Mouse (Mus musculus): ENCODE data around the gene Armc7. TPM values are rescaled to one million over a fixed set of nuclear protein-coding genes. Genes with fewer than 3 reads are reported as not detected.

Armc7 gene
- polyA plus RNA-seq, 1 experiment from 2014 or later: 7.6 TPM

GRCm38 (mm10) chr11:115461846-115462242, 13.6 kb upstream of the Armc7 start:
- no peaks in the 10 kb centered on the region for H3K36me3 ChIP-seq (ENCODE audit: control insufficient read depth, insufficient read depth, low read length)
- no peak overlapping the region for H3K4me3 ChIP-seq (ENCODE audit: low read depth, low read length)
- WGBS: 68% methylated on average over 5 of the region's 5 CpGs
- ATAC-seq (ENCODE audit: low read depth) (no peak), DNase-seq (ENCODE audit: low spot score) (no peak)
- H3K4me2 ChIP-seq (ENCODE audit: low read depth, low read length): no peak overlapping the region
- H3K4me1 ChIP-seq (ENCODE audit: control insufficient read depth, insufficient read depth, low read length): peaks cover 1% of the 10 kb centered on the region; the same call in 1 of the 2 replicates
- H3K27ac ChIP-seq (replicated peaks; ENCODE audit: low read depth, low read length): no peak overlapping the region
- H3K9me3 ChIP-seq (ENCODE audit: control insufficient read depth, low read length): no peaks in the 10 kb centered on the region
- H3K9ac ChIP-seq (ENCODE audit: low read depth, low read length): no peak overlapping the region
- no peaks in the 10 kb centered on the region for H3K27me3 ChIP-seq (replicated peaks; ENCODE audit: control insufficient read depth, insufficient read depth, low read length)

GRCm38 (mm10) chr11:115462243-115462891, 13.1 kb upstream of the Armc7 start, which contains the start of gene Slc16a5:
Gene Slc16a5, plus strand, starts transcription at chr11:115462474.
- Histone ChIP-seq H3K4me1 (ENCODE audit: control insufficient read depth, insufficient read depth, low read length) (peaks cover 4% of the 10 kb centered on the region; the same call in 1 of the 2 replicates), H3K4me2 (ENCODE audit: low read depth, low read length) (no peak within 1 kb of the TSS), H3K36me3 (ENCODE audit: control insufficient read depth, insufficient read depth, low read length) (no peaks in the 10 kb centered on the region), H3K9ac (ENCODE audit: low read depth, low read length) (no peak within 1 kb of the TSS), H3K9me3 (ENCODE audit: control insufficient read depth, low read length) (no peaks in the 10 kb centered on the region), H3K4me3 (ENCODE audit: low read depth, low read length) (no peak within 1 kb of the TSS), H3K27me3 (replicated peaks; ENCODE audit: control insufficient read depth, insufficient read depth, low read length) (no peaks in the 10 kb centered on the region), H3K27ac (replicated peaks; ENCODE audit: low read depth, low read length) (no peak within 1 kb of the TSS)
- WGBS: 80% methylated on average over 15 of the region's 16 CpGs
- DNase-seq (ENCODE audit: low spot score): no peak
- peak; percentile 42; the same call in 1 of the 2 replicates for ATAC-seq (ENCODE audit: low read depth)

GRCm38 (mm10) chr11:115463397-115463796, 12.1 kb upstream of the Armc7 start:
- Histone ChIP-seq H3K27ac (replicated peaks; ENCODE audit: low read depth, low read length) (no peak overlapping the region), H3K9ac (ENCODE audit: low read depth, low read length) (no peak overlapping the region), H3K4me3 (ENCODE audit: low read depth, low read length) (no peak overlapping the region), H3K4me1 (ENCODE audit: control insufficient read depth, insufficient read depth, low read length) (peaks cover 4% of the 10 kb centered on the region; the same call in 1 of the 2 replicates), H3K4me2 (ENCODE audit: low read depth, low read length) (no peak overlapping the region), H3K27me3 (replicated peaks; ENCODE audit: control insufficient read depth, insufficient read depth, low read length) (no peaks in the 10 kb centered on the region), H3K36me3 (ENCODE audit: control insufficient read depth, insufficient read depth, low read length) (no peaks in the 10 kb centered on the region), H3K9me3 (ENCODE audit: control insufficient read depth, low read length) (no peaks in the 10 kb centered on the region)
- DNase-seq (ENCODE audit: low spot score): no peak
- ATAC-seq (ENCODE audit: low read depth): no peak
- WGBS: 61% methylated on average over 11 of the region's 11 CpGs

GRCm38 (mm10) chr11:115464851-115465250, 10.6 kb upstream of the Armc7 start:
- DNase-seq (ENCODE audit: low spot score) (no peak), ATAC-seq (ENCODE audit: low read depth) (no peak)
- Histone ChIP-seq H3K4me2 (ENCODE audit: low read depth, low read length) (no peak overlapping the region), H3K4me3 (ENCODE audit: low read depth, low read length) (no peak overlapping the region), H3K9ac (ENCODE audit: low read depth, low read length) (no peak overlapping the region), H3K27ac (replicated peaks; ENCODE audit: low read depth, low read length) (no peak overlapping the region), H3K9me3 (ENCODE audit: control insufficient read depth, low read length) (no peaks in the 10 kb centered on the region), H3K4me1 (ENCODE audit: control insufficient read depth, insufficient read depth, low read length) (peaks cover 4% of the 10 kb centered on the region; the same call in 1 of the 2 replicates), H3K27me3 (replicated peaks; ENCODE audit: control insufficient read depth, insufficient read depth, low read length) (no peaks in the 10 kb centered on the region), H3K36me3 (ENCODE audit: control insufficient read depth, insufficient read depth, low read length) (no peaks in the 10 kb centered on the region)
- 86% methylated on average over 8 of the region's 8 CpGs for WGBS

GRCm38 (mm10) chr11:115467217-115467618, 8.2 kb upstream of the Armc7 start:
- Histone ChIP-seq H3K36me3 (ENCODE audit: control insufficient read depth, insufficient read depth, low read length) (no peaks in the 10 kb centered on the region), H3K27ac (replicated peaks; ENCODE audit: low read depth, low read length) (no peak overlapping the region), H3K4me3 (ENCODE audit: low read depth, low read length) (no peak overlapping the region), H3K9ac (ENCODE audit: low read depth, low read length) (peak overlapping the region; percentile 34; the same call in 1 of the 2 replicates), H3K4me2 (ENCODE audit: low read depth, low read length) (no peak overlapping the region), H3K27me3 (replicated peaks; ENCODE audit: control insufficient read depth, insufficient read depth, low read length) (no peaks in the 10 kb centered on the region), H3K9me3 (ENCODE audit: control insufficient read depth, low read length) (no peaks in the 10 kb centered on the region), H3K4me1 (ENCODE audit: control insufficient read depth, insufficient read depth, low read length) (peaks cover 4% of the 10 kb centered on the region; the same call in 1 of the 2 replicates)
- WGBS: 13% methylated on average over 4 of the region's 4 CpGs
- DNase-seq (ENCODE audit: low spot score) (peak; percentile 81), ATAC-seq (ENCODE audit: low read depth) (peak; percentile 66; the same call in 1 of the 2 replicates)

- Histone ChIP-seq H3K27ac (replicated peaks; ENCODE audit: low read depth, low read length) (no peak overlapping the region), H3K9ac (ENCODE audit: low read depth, low read length) (no peak overlapping the region), H3K9me3 (ENCODE audit: control insufficient read depth, low read length) (no peaks in the 10 kb centered on the region), H3K4me3 (ENCODE audit: low read depth, low read length) (no peak overlapping the region), H3K36me3 (ENCODE audit: control insufficient read depth, insufficient read depth, low read length) (no peaks in the 10 kb centered on the region), H3K4me2 (ENCODE audit: low read depth, low read length) (no peak overlapping the region), H3K27me3 (replicated peaks; ENCODE audit: control insufficient read depth, insufficient read depth, low read length) (no peaks in the 10 kb centered on the region), H3K4me1 (ENCODE audit: control insufficient read depth, insufficient read depth, low read length) (peaks cover 10% of the 10 kb centered on the region; the same call in 1 of the 2 replicates)
- DNase-seq (ENCODE audit: low spot score) (no peak), ATAC-seq (ENCODE audit: low read depth) (no peak)
- 83% methylated on average over 7 of the region's 7 CpGs for WGBS
Observed at GRCm38 (mm10) chr11:115472183-115472582, 3.3 kb upstream of the Armc7 start.

- 0 out of 2 replicates have a peak overlapping the region, but pooled peaks have one; percentile 21 for H3K9ac ChIP-seq (ENCODE audit: low read depth, low read length)
- DNase-seq (ENCODE audit: low spot score) (peak; percentile 95), ATAC-seq (ENCODE audit: low read depth) (peak; percentile 39; the same call in 1 of the 2 replicates)
- no peaks in the 10 kb centered on the region for H3K36me3 ChIP-seq (ENCODE audit: control insufficient read depth, insufficient read depth, low read length)
- H3K9me3 ChIP-seq (ENCODE audit: control insufficient read depth, low read length): no peaks in the 10 kb centered on the region
- 12% methylated on average over 15 of the region's 15 CpGs for WGBS
- H3K27me3 ChIP-seq (replicated peaks; ENCODE audit: control insufficient read depth, insufficient read depth, low read length): no peaks in the 10 kb centered on the region
- H3K4me1 ChIP-seq (ENCODE audit: control insufficient read depth, insufficient read depth, low read length): peaks cover 10% of the 10 kb centered on the region; the same call in 1 of the 2 replicates
- H3K4me2 ChIP-seq (ENCODE audit: low read depth, low read length): peak overlapping the region; percentile 33; the same call in 1 of the 2 replicates
- peak overlapping the region; percentile 41; the same call in 1 of the 2 replicates for H3K27ac ChIP-seq (replicated peaks; ENCODE audit: low read depth, low read length)
- peak overlapping the region; percentile 10; the same call in 1 of the 2 replicates for H3K4me3 ChIP-seq (ENCODE audit: low read depth, low read length)
Observed at GRCm38 (mm10) chr11:115473626-115474275, 1.7 kb upstream of the Armc7 start.

- peaks cover 10% of the 10 kb centered on the region; the same call in 1 of the 2 replicates for H3K4me1 ChIP-seq (ENCODE audit: control insufficient read depth, insufficient read depth, low read length)
- H3K36me3 ChIP-seq (ENCODE audit: control insufficient read depth, insufficient read depth, low read length): 0 out of 2 replicates have a peak, but pooled peaks cover 4% of the 10 kb centered on the region
- ATAC-seq (ENCODE audit: low read depth): peak; percentile 17
- DNase-seq (ENCODE audit: low spot score): no peak
- WGBS: 4% methylated on average over 28 of the region's 28 CpGs
- peak overlapping the region; percentile 81 for H3K4me2 ChIP-seq (ENCODE audit: low read depth, low read length)
- peak overlapping the region; percentile 72 for H3K4me3 ChIP-seq (ENCODE audit: low read depth, low read length)
- peak overlapping the region; percentile 69 for H3K27ac ChIP-seq (replicated peaks; ENCODE audit: low read depth, low read length)
- no peaks in the 10 kb centered on the region for H3K9me3 ChIP-seq (ENCODE audit: control insufficient read depth, low read length)
- H3K27me3 ChIP-seq (replicated peaks; ENCODE audit: control insufficient read depth, insufficient read depth, low read length): no peaks in the 10 kb centered on the region
- peak overlapping the region; percentile 84 for H3K9ac ChIP-seq (ENCODE audit: low read depth, low read length)
Observed at GRCm38 (mm10) chr11:115475758-115476237, 331 bp downstream of the Armc7 start.
